Mouse (Mus musculus) lung, embryonic 14.5 days (tissue): ENCODE results near the gene Nlrp10. TPM values are rescaled to one million over a fixed set of nuclear protein-coding genes. Genes with fewer than 3 reads are reported as not detected.

Experiments used
- ATAC-seq: fragments of 200-750 bp; cut with Nextera tagmentation; 2 replicates; pipeline ENCODE4 v1.8.0; 2017; ENCODE audit warnings: mild to moderate bottlenecking, moderate TSS enrichment, moderate library complexity; ENCODE audit not compliant: insufficient read depth
- DNase-seq: peaks from one replicate; pipeline ENCODE4 v3.0.0-alpha.2; 2015
- H3K27ac ChIP-seq: fragments of 300-500 bp; sonication (generic); 2 replicates; pipeline ENCODE4 v1.5.1; 2014; ENCODE audit warnings: low read depth, mild to moderate bottlenecking, moderate library complexity
- H3K27me3 ChIP-seq: fragments of 300-500 bp; sonication (generic); 2 replicates; pipeline ENCODE4 v1.6.1; 2014; ENCODE audit warnings: low read length, control low read depth; ENCODE audit not compliant: insufficient read depth
- H3K36me3 ChIP-seq: fragments of 300-500 bp; sonication (generic); 2 replicates; pipeline ENCODE4 v1.6.1; 2014; ENCODE audit warnings: control low read depth; ENCODE audit not compliant: insufficient read depth
- H3K4me1 ChIP-seq: fragments of 300-500 bp; sonication (generic); 2 replicates; pipeline ENCODE4 v1.6.1; 2014; ENCODE audit warnings: antibody characterized with exemption, control low read depth; ENCODE audit not compliant: insufficient read depth
- H3K4me2 ChIP-seq: fragments of 300-500 bp; sonication (generic); 2 replicates; pipeline ENCODE4 v1.6.1; 2014; ENCODE audit warnings: mild to moderate bottlenecking
- H3K4me3 ChIP-seq: fragments of 300-500 bp; sonication (generic); 2 replicates; pipeline ENCODE4 v1.5.1; 2014; ENCODE audit warnings: low read depth, low read length
- H3K9ac ChIP-seq: fragments of 300-500 bp; sonication (generic); 2 replicates; pipeline ENCODE4 v1.6.1; 2014
- H3K9me3 ChIP-seq: fragments of 300-500 bp; sonication (generic); 2 replicates; pipeline ENCODE4 v1.6.1; 2016; ENCODE audit warnings: low read depth, low read length, control low read depth
- CTCF ChIP-seq: IDR thresholded peaks from 2 replicates; pipeline ENCODE4 v1.5.1; 2016; ENCODE audit warnings: antibody characterized with exemption, low read depth
- WGBS: fragments of 180-500 bp; shearing (Covaris S2); extraction: QIAGEN DNeasy Blood & Tissue Kit; methylation state at CpG from one replicate; pipeline ENCODE4 v1.1.7; 2014; 5-methylcytosine and 5-hydroxymethylcytosine counted together
- polyA plus RNA-seq: library from polyadenylated mRNA; unstranded; fragments of >200 nt; fragmentation: Nextera tagmentation; extraction: Ambion mirVana; gene quantifications from 2 replicates; pipeline ENCODE4 v1.2.1, GENCODE M21; 2014

The Nlrp10 gene
- 0.22 and 0.65 TPM in 2 replicates for polyA plus RNA-seq

GRCm38 (mm10) chr7:108929726-108930393 is at the start of gene Nlrp10:
Gene Nlrp10, minus strand, starts transcription at chr7:108930178.
- Histone ChIP-seq H3K4me1 (no peaks in the 10 kb centered on the region), H3K27me3 (no peaks in the 10 kb centered on the region), H3K4me3 (no peak within 1 kb of the TSS), H3K4me2 (no peak within 1 kb of the TSS), H3K36me3 (no peaks in the 10 kb centered on the region), H3K27ac (no peak within 1 kb of the TSS), H3K9ac (no peak within 1 kb of the TSS), H3K9me3 (no peaks in the 10 kb centered on the region)
- no peak for ATAC-seq
- DNase-seq = no peak
- no peak for TF ChIP-seq CTCF
- WGBS = 51% methylated on average over 6 of the region's 6 CpGs

GRCm38 (mm10) chr7:108972273-108972672 is 42.3 kb upstream of the Nlrp10 start:
- Histone ChIP-seq H3K4me3 (no peak overlapping the region), H3K27ac (no peak overlapping the region), H3K36me3 (no peaks in the 10 kb centered on the region), H3K27me3 (no peaks in the 10 kb centered on the region), H3K4me2 (no peak overlapping the region), H3K9me3 (no peaks in the 10 kb centered on the region), H3K9ac (no peak overlapping the region), H3K4me1 (no peaks in the 10 kb centered on the region)
- 0 out of 2 replicates have a peak, but pooled peaks have one; percentile 31 for ATAC-seq
- TF ChIP-seq CTCF = no peak
- DNase-seq = peak; percentile 26
- WGBS = 67% methylated on average over 6 of the region's 6 CpGs

- no peak overlapping the region for H3K4me2 ChIP-seq
- no peaks in the 10 kb centered on the region for H3K36me3 ChIP-seq
- WGBS = 23% methylated on average over 6 of the region's 6 CpGs
- no peak for TF ChIP-seq CTCF
- ATAC-seq = no peak
- no peaks in the 10 kb centered on the region for H3K4me1 ChIP-seq
- H3K4me3 ChIP-seq = no peak overlapping the region
- H3K27ac ChIP-seq = no peak overlapping the region
- no peaks in the 10 kb centered on the region for H3K27me3 ChIP-seq
- H3K9ac ChIP-seq = no peak overlapping the region
- no peaks in the 10 kb centered on the region for H3K9me3 ChIP-seq
- no peak for DNase-seq
Observed at GRCm38 (mm10) chr7:108968201-108968600, 38.2 kb upstream of the Nlrp10 start.

- H3K27me3 ChIP-seq = no peaks in the 10 kb centered on the region
- H3K9me3 ChIP-seq = no peaks in the 10 kb centered on the region
- no peak overlapping the region for H3K4me2 ChIP-seq
- no peaks in the 10 kb centered on the region for H3K4me1 ChIP-seq
- H3K36me3 ChIP-seq = no peaks in the 10 kb centered on the region
- no peak overlapping the region for H3K4me3 ChIP-seq
- DNase-seq (peak; percentile 80), ATAC-seq (peak; percentile 81)
- H3K9ac ChIP-seq = no peak overlapping the region
- no peak overlapping the region for H3K27ac ChIP-seq
- TF ChIP-seq CTCF = peak; percentile 87
- WGBS = 23% methylated on average over 7 of the region's 7 CpGs
Observed at GRCm38 (mm10) chr7:108966742-108967362, 36.9 kb upstream of the Nlrp10 start.

GRCm38 (mm10) chr7:108965968-108966367 is 36.0 kb upstream of the Nlrp10 start:
- ATAC-seq = no peak
- WGBS = 12% methylated on average over 2 of the region's 2 CpGs
- H3K9me3 ChIP-seq = no peaks in the 10 kb centered on the region

GRCm38 (mm10) chr7:108957734-108958133 is 27.8 kb upstream of the Nlrp10 start:
- H3K9me3 ChIP-seq = no peaks in the 10 kb centered on the region
- DNase-seq = no peak
- 68% methylated on average over 2 of the region's 2 CpGs for WGBS
- TF ChIP-seq CTCF = no peak
- H3K4me1 ChIP-seq = no peaks in the 10 kb centered on the region
- ATAC-seq = no peak
- no peaks in the 10 kb centered on the region; the same call in 1 of the 2 replicates for H3K27me3 ChIP-seq
- H3K4me3 ChIP-seq = no peak overlapping the region
- no peak overlapping the region for H3K27ac ChIP-seq
- H3K4me2 ChIP-seq = no peak overlapping the region
- H3K36me3 ChIP-seq = no peaks in the 10 kb centered on the region
- no peak overlapping the region for H3K9ac ChIP-seq

More at GRCm38 (mm10) chr7:108965968-108966367, 36.0 kb upstream of the Nlrp10 start:
- Histone ChIP-seq H3K4me3 (no peak overlapping the region), H3K4me2 (no peak overlapping the region), H3K27ac (no peak overlapping the region), H3K9ac (no peak overlapping the region), H3K27me3 (no peaks in the 10 kb centered on the region), H3K4me1 (no peaks in the 10 kb centered on the region), H3K36me3 (no peaks in the 10 kb centered on the region)
- DNase-seq = no peak
- TF ChIP-seq CTCF = peak; percentile 40

GRCm38 (mm10) chr7:108954185-108954584 is 24.2 kb upstream of the Nlrp10 start:
- Histone ChIP-seq H3K36me3 (no peaks in the 10 kb centered on the region), H3K9ac (no peak overlapping the region), H3K4me1 (no peaks in the 10 kb centered on the region), H3K27ac (no peak overlapping the region), H3K9me3 (no peaks in the 10 kb centered on the region), H3K4me3 (no peak overlapping the region), H3K27me3 (peaks cover 29% of the 10 kb centered on the region), H3K4me2 (no peak overlapping the region)
- DNase-seq (peak; percentile 47), ATAC-seq (no peak)
- 47% methylated on average over 4 of the region's 4 CpGs for WGBS
- peak; percentile 63 for TF ChIP-seq CTCF
